Mouse (Mus musculus): ENCODE measurements around the gene Zfp607a.
"Not testable (repeated sequence)": the region's sequence is repeated elsewhere in the genome, so short reads cannot be mapped to it uniquely, and the experiment has no call there.

Zfp607a gene

DNA sequence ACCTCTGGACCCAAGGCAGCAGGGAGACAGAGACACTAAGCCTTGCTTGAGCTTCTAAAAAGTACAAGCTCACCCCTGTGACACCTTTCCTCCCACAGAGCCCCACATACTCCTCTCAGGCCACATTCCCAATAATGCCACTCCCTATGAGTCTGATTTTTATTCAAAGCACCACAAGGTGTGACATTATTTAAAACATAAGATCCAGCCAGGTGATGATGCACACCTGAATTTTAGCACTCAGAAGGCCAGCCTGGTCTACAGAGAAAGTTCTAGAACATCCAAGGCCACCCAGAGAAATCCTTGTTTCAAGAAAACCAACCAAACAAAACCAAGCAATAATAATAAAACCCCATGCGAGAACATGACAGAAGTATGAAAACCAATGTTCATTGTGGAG, at the start of gene Zfp607a:
TSS of gene Zfp607a (plus strand) at position 301 of the 400 bp plus-strand sequence.
- in situ Hi-C loops (cut with MboI, MseI): no loop called here

DNA sequence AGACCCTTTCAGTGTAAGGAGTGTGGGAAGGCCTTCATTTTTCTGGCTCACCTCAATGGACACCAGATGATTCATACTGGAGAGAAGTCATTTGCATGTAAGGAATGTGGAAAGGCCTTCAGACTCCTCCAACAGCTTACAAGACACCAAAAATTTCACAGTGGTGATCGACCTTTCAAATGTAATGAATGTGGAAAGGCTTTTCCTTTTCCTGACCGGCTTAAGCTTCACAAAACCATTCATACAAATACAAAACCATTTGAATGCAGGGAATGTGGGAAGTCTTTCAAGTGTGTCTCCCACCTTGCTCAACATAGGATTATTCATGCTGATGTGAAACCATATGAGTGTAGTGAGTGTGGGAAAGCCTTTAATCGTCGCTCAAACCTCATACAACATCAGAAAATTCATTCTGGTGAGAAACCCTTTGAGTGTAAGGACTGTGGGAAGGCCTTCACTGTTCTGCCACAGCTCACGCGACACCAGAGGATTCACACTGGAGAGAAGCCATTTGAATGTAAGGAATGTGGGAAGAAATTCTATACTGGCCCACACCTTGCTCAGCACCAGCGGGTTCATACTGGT, 38.7 kb upstream of the Zfp607a start:
- in situ Hi-C loops (cut with MboI, MseI): no loop called here

DNA sequence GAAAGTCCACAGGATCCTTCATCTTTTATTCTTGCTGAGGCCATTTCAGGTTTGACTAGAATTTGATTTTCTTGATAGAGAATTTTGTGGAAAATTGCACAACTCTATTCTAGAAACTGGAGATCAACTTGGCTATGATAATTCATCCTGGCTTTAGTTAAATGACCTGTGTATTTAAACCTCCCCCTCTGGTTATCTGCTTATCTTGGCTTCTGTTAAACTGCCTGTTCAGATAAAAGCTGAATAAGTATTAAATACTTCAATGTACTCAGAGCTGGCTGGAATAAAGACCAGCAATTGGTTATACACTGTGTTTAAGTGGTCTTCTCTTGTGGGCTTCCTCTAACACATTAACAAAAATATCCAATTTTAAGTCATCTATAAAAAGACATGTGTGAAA, 34.7 kb upstream of the Zfp607a start:
- in situ Hi-C loops (cut with MboI, MseI): no loop called here

DNA sequence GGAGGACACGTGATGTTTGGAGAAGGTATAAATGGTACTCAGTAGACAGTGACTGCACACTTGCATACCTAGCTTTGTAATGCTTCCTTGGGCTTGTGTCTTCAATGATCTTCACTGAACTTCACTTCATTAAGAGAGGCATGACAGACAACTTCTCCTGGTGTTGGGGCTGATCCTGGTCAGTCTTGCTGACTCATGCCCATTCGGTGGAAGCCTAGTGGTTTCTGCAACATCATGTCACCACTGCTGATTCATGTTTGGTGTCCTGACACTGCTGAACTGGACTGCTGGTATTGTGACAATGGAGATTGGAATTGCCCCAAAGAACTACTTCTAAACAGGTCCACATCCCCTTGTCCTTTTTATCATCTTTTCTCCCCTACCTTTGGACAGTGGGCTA, 23.2 kb upstream of the Zfp607a start:
- in situ Hi-C loops (cut with MboI, MseI): no loop called here

DNA sequence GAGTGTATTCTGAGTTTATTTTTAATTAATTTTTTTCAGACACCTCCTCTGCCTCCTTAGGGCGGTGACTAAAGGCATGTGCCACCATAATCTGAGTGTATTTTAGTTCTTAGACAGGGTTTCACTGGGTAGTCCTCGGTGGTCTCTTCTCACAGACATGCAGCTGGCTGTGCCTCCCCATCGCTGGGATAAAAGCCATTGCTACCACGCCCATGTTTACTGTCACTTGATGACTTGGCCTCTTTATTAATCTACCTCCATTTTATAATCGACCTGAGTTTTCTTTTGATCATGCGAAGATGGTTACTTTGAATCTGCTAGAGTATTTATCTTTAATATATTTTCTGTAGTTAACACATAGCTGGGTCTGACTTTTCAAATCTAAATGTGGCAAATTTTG, 19.4 kb upstream of the Zfp607a start:
- in situ Hi-C loops (cut with MboI, MseI): no loop called here

DNA sequence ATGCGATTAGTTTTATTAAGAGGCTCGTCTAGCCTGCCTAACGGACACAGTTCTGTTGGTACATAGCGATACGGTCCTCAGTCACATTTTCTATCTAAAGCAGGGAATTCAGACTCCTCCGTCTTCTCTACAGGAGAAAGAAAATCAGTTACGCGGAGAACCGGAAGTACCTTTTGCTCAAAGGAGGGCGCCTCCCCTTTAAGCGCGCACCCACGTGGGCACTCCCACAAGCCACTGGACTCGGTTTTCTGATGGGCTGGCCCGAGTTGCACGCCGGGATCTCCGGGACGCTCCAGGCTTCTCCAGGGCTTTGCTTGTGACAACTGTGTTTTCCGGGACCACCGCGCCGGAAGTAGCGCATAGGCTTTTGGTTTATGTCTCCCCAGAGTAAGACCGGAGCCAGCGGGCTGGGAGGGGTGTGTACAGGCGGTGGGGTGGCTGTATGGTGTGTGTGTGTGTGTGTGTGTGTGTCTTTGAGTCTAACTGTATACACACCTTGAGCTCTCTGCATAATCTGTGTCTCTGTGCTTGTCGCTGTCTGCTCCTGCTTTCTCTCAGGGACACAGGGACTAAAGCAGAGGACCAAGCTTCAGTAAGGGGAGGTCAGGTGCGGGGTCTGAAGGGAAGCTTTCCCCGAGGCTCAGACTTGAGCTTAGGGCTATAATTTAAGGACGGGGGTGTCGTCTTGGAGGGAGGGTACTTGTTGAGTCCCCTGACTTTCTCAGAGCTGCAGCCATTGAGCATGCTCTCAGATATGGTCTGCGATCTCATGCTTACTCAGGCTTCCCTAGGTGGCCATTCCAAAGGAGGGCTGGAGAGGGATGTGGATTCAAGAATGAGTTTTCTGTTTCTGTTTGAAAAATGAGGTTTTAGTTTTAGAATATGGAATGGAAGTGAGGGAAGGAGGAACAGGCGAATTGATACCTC, 18.7 kb upstream of the Zfp607a start, which contains the start of gene Zfp59:
TSS of gene Zfp59 (plus strand) at position 285 of the 927 bp plus-strand sequence.
- in situ Hi-C loops (cut with MboI, MseI): no loop called here

DNA sequence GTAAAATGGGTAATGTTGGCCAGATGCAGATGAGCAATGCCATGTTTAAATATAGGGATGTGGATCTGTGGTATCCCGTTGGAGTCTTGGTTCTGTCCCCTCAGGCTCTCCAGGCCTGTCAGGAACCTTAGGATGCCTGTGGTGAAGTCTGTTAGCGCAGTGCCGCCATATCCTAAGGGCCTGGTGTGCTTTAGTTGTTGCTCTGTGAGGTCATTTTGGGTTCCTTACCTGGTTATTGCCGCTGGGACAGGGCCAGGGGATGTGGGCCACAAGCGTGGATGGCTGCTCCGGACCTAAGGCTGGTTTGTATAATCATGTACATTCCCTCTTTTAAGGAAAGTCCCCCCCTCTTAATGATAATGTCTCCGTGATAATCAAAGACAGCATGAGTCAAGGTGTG, 17.7 kb upstream of the Zfp607a start:
- in situ Hi-C loops (cut with MboI, MseI): no loop called here

DNA sequence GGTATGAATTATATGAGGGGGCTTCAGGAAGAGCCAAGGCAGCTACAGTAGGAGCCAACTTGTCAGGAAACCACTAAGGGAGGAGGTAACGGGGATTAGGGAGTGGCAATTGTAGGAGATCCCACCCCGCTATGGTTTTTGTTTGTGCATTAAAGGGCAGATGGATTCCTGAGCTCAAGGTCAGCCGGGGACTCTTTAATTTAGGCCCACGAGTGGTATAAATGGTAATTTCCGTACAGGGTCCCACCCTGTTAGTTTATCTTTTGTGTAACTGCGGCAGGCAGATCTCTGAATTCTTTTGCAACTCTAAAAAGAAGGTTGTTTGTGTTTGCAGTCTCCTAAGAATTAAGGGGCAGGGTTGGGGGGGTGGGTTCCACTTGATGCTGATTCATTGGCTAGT, 17.2 kb upstream of the Zfp607a start:
- in situ Hi-C loops (cut with MboI, MseI): no loop called here

DNA sequence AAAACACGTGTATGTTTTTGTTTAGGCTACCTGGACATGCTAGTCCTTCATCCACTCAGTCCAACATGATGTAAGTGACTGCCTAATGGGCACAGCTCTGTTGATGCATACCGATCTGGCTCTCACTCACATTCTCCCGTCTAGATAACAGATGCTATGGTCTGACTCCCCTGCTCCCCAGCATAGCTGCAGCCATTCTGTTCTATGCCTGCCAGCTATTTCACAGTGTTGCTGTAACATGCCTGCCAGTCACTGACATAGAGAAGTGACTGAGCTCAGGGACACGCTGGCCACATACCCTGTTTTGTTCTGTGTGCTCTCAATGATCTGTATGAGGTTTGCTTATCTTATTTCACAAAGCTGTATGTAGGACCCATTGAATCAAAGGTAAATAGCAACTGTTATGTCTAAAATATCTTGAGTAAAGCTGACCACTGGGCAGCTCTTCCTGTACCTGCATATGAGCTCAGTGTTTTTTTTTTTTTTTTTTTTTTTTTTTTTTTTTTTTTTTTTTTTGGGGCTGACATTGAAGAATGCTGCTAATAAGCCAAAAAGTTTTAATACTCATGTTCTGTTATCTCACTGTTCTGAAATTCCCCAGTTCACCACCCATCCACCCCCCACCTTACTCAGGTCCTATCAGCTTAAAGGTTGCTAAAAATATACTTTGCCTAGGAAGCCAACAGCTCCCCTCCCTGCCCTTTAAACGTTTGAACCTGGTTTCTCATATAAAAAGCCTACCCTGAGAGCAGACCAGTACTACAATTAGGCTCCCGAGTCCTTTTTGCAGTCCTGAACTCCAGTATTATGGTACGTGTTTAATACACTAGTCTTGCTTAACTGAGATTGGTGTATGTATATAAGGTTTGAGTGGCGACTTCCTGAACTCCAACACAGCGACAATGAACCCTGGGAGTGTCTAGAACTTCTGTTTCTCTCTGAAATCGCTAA, 2.2 kb downstream of the Zfp607a start:
- in situ Hi-C loops (cut with MboI, MseI): no loop called here

DNA sequence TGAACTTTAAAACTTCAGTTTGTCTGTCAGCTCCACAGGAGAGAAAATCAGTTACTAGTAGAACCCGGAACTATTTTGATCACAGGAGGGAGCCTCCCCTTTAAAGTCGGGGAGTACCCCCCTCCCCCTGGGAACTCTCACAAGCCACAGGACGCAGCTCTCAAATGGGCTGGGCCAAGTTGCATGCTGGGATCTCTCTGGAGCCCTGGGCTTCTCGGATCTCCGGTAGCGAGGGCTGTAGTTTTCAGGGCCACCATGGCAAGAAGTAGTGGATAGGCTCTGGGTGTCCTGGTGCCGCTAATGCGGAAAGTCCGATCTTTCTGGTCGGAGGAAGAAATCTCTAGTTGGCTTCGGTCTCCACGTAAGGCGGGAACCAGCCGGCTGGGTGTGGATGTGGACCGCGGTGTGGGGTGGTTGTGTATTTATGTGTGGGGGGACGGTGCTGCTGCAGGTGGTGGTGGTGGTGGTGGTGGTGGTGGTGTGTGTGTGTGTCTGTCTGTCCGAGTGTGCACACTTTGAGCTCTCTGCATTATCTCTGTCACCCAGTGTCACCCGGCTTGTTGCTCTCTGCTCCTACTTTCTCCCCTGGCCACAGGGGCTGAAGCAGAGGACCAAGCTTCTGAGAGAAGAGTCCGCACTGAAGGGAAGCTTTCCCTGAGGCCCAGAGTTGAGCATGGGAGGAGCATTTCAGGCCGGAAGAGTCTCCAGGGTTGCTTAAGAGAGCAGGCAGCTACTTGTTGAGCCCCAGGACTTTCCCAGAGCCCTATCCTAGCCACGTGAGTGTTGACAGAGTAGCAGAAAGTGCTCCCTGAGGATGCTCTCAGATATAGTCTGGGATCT, 3.3 kb downstream of the Zfp607a start:
- in situ Hi-C loops (cut with MboI, MseI): no loop called here

DNA sequence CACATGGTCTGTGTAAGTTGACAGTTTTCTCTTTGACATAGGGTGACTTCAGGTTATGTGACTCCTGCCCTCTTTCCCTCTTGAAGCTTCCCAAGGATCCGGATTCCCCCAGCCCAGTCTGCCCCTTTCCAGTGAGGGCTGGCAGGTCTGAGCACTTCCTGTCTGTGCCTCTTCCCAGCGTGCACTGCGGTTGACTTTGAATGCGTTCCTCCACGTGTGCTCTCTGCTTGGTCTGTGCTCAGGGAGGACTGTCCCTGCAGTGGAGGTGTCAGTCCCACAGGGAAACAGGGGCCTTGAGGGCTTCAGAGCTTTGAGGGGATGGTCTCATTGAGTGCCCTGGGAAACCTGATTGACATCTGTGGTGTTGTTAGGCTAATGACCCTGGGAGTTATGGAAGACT, 5.3 kb downstream of the Zfp607a start:
- in situ Hi-C loops (cut with MboI, MseI): not testable (repeated sequence)

DNA sequence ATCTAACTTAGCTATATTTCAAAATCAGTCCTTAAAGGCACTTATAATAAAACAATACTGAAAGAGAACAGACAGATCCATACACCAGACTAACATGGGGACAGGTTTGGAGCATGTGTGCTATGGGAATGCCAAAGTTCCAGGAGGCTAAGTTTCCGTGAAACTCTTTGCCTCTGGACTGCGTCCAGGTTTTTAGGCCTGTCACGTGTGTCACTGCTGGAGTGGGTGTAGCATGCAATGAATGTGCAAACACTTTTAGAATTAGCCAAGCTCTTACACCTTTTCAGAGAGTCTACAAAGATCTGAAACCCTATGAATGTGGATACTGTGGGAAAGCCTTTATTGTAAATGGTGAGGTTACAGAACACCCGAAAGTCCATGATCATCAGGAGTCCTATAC, 24.4 kb downstream of the Zfp607a start:
- in situ Hi-C loops (cut with MboI, MseI): no loop called here

DNA sequence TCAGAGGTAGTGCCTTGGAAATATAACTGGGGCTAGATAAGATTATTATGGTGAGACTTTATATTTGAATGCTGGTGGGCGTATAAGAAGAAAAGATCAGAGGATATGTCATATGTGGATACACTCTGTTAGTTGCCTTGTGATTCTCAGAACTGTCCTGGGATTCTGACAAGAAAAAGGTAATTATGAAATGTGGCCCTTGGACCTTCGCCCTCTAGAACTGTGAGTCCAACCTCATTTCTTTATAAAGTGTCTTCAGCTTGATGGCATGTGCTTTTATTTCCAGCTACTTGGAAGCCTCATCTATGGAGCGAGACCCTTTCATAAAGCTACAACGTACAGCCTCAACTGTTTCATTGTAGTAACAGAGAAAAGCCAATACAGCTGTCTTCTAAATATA, 43.3 kb downstream of the Zfp607a start:
- in situ Hi-C loops (cut with MboI, MseI): loop anchor here (5.0 kb wide), 1 partner anchor 342 kb away; no protein-coding TSS in a partner anchor

DNA sequence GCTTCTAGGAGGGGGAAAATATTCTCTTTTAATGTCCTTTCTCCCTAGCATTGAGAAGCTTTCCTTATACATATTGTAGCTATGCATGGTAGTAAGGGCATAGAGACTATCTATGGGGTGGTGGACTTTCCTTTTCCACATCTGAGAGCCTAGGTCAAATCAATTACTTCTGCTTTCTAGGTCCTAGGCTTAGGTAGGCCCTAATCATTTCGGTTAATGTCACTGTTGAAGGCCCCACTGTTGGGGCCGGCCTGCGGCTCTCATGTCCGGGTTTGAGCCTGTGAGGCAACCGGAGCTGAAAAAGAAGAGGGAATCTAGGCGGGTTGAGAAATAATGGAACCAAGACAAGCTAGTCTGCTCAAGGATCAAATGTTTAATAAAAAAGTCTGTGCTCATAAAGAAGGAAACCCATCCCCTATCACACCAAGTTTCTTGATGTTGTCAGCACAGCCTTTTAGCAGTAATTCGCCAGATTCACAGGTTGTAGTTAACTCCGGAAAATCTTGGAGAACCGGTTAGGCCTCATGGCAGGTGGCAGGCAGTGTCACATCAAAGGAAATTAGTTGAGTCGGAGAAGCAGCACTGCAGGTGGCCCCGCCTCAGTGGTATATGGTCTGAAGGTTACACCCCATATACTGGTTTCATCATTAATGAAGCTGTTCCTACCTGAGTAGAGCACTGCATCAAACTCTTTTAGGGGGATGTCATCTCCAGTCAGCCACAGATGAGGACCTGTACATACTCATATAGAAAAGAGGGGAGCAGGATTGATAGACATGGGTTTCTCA, 47.9 kb downstream of the Zfp607a start:
- in situ Hi-C loops (cut with MboI, MseI): no loop called here

DNA sequence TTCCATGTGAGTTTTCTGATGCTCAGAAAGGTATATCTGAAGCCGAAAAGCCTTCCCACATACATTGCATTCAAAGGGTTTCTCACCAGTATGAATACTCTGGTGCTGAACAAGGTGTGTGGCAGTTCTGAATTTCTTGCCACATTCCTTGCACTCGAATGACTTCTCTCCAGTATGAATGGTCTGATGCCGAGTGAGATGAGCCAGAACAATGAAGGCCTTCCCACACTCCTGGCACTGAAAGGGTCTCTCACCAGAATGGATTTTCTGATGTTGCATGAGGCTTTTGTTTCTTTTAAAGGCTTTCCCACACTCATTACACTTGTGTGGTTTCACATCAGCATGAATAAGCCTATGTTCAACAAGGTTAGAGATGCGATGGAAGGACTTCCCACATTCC, 53.6 kb downstream of the Zfp607a start:
- in situ Hi-C loops (cut with MboI, MseI): not testable (repeated sequence)

DNA sequence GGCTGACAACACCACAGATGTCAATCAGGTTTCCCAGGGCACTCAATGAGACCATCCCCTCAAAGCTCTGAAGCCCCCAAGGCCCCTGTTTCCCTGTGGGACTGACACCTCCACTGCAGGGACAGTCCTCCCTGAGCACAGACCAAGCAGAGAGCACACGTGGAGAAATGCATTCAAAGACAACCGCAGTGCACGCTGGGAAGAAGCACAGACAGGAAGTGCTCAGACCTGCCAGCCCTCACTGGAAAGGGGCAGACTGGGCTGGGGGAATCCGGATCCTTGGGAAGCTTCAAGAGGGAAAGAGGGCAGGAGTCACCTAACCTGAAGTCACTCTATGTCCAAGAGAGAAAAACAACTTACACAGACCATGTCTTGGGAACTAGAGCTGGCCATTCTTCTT, 69.7 kb downstream of the Zfp607a start:
- in situ Hi-C loops (cut with MboI, MseI): not testable (repeated sequence)

DNA sequence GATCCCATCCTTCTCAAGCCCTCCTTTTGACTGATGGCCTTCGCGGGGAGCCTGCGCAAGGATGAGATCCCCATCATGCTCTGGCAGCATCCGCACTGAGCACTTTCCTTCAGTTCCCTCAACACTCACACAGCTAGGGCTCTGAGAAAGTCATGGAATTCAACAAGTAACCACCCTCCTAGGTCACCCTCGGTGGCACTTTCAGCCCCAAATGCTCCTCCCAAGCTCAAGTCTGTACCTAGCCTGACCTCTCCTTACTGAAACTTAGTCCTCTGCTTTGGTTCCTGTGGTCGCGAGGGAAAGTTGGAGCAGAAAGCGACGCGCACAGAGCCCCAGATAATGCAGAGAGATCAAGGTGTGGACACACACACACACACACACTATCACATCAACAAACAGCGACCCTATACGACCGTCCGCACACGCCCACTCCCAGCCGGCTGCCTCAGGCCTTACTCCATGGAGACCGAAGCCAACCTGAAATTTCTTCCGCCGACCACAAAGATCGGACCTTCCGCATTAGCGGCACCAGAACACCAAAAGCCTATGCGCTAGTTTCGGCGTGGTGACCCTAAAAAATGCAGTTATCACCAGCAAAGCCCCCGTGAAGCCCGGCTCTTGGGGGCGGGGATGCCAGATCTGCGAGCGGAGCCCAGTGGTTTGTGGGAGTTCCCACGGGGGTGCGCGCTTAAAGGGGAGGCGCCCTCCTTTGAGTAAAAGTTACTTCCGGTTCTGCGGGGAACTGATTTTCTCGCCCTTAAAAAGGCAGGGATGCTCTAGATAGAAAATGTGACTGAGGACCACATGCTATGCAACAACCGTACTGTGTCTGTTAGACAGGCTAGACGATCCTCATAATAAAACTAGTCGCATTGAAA, 71.7 kb downstream of the Zfp607a start, which contains the start of gene Zfp974:
TSS of gene Zfp974 (minus strand) at position 643 of the 878 bp plus-strand sequence.
- in situ Hi-C loops (cut with MboI, MseI): no loop called here

Measured in T-helper 2 cell (primary cell).